22 mouse cellular contexts compared by ENCODE assay signal in genomic region chr3:103774009-103774408, GRCm38 (mm10). TPM values are rescaled to one million over a fixed set of nuclear protein-coding genes. Genes with fewer than 3 reads are reported as not detected.
A peak's percentile ranks its signal among the peaks of the same experiment; 100 is the strongest.
DNase-seq lines count a peak whose midpoint lies in the region; ATAC-seq and TF ChIP-seq lines count a peak whose summit lies in the region.
"Had no signal": no experiment of that assay in that cellular context is flagged by ENCODE, and none has a peak within 500 bp of the region (broad histone marks: within the 10 kb centered on the region; RNA-seq: fewer than 3 reads in every experiment).

No protein-coding gene starts in this region.

- in situ Hi-C loops in CH12.LX (cut with MboI; ENCODE audit: low pct_ligation_motif_present, low pct_unique_long_range_greater_than_20kb, low sequenced_read_pairs): no loop called here

- H3K27ac ChIP-seq in gastrocnemius, adult 2 months: peak overlapping the region; percentile 79
- peak overlapping the region; percentile 80; the same call in 1 of the 2 replicates for H3K27ac ChIP-seq in layer of hippocampus, adult 2 months
- no peak overlapping the region for H3K27ac ChIP-seq in CH12.LX (ENCODE audit: insufficient read depth, low read depth)
- peak overlapping the region; percentile 100 for H3K27ac ChIP-seq in thymus, adult 2 months (ENCODE audit: control insufficient read depth, insufficient read depth, low read length)
- H3K27ac ChIP-seq in hindbrain, embryonic 13.5 days: no peak overlapping the region
- H3K27ac ChIP-seq: limb, embryonic 13.5 days; stomach, embryonic 15.5 days had no signal

- peak overlapping the region; percentile 6; the same call in 1 of the 2 replicates for H3K9ac ChIP-seq in CH12.LX (ENCODE audit: insufficient read depth, low read depth)
- H3K9ac ChIP-seq in hindbrain, embryonic 13.5 days: no peak overlapping the region
- H3K9ac ChIP-seq: limb, embryonic 13.5 days; stomach, embryonic 15.5 days had no signal

- WGBS in thymus, adult 2 months: 6% methylated on average over 15 of the region's 15 CpGs
- 93% methylated on average over 15 of the region's 15 CpGs for WGBS in hindbrain, embryonic 13.5 days

- no peak for TF ChIP-seq EP300 in CH12.LX (IDR thresholded peaks at IDR 0.05; ENCODE audit: low read length)

- TF ChIP-seq RAD21 in CH12.LX (IDR thresholded peaks at IDR 0.05; ENCODE audit: low read depth, low read length): no peak

- H3K4me1 ChIP-seq in CH12.LX (ENCODE audit: control insufficient read depth in 1 of 2, insufficient read depth in 2 of 2): peaks cover 25 to 80% of the 10 kb centered on the region in 2 experiments
- H3K4me1 ChIP-seq in thymus, adult 2 months (replicated peaks; ENCODE audit: control insufficient read depth, insufficient read depth, low read length): peaks cover 35% of the 10 kb centered on the region
- H3K4me1 ChIP-seq in hindbrain, embryonic 13.5 days (replicated peaks): peaks cover 11% of the 10 kb centered on the region; the same call in 1 of the 2 replicates

- H3K36me3 ChIP-seq in CH12.LX (replicated peaks in 1 of 2; ENCODE audit: control insufficient read depth in 1 of 2, insufficient read depth in 1 of 2, low read length in 1 of 2): peaks cover 24 to 56% of the 10 kb centered on the region in 2 experiments
- H3K36me3 ChIP-seq in thymus, adult 2 months (ENCODE audit: control insufficient read depth, insufficient read depth, low read length): peaks cover 19% of the 10 kb centered on the region
- H3K36me3 ChIP-seq in hindbrain, embryonic 13.5 days: peaks cover 23% of the 10 kb centered on the region

- TF ChIP-seq CTCF in gastrocnemius, adult 2 months (IDR thresholded peaks at IDR 0.05): no peak
- TF ChIP-seq CTCF in layer of hippocampus, adult 2 months (conservative IDR thresholded peaks at IDR 0.05): no peak
- no peak for TF ChIP-seq CTCF in CH12.LX (conservative IDR thresholded peaks at IDR 0.05 in 1 of 2, IDR thresholded peaks at IDR 0.05 in 1 of 2; ENCODE audit: low read depth in 2 of 2, low read length in 2 of 2)
- TF ChIP-seq CTCF in thymus, adult 2 months (IDR thresholded peaks at IDR 0.05; ENCODE audit: borderline replicate concordance, control insufficient read depth, extremely low read depth, insufficient read depth, low read length, poor library complexity): no peak

- H3K4me3 ChIP-seq in gastrocnemius, adult 2 months: no peak overlapping the region
- no peak overlapping the region for H3K4me3 ChIP-seq in layer of hippocampus, adult 2 months
- H3K4me3 ChIP-seq in CH12.LX (replicated peaks in 1 of 3; ENCODE audit: low read depth in 2 of 3, low read length in 2 of 3, poor library complexity in 1 of 3): no peak overlapping the region
- H3K4me3 ChIP-seq in thymus, adult 2 months (ENCODE audit: control insufficient read depth, insufficient read depth, low read length): peak overlapping the region; percentile 40
- H3K4me3 ChIP-seq in hindbrain, embryonic 13.5 days: no peak overlapping the region
- H3K4me3 ChIP-seq: erythroblast, embryonic 14.5 days; left cerebral cortex, adult 2 months; limb, embryonic 13.5 days; myocyte; stomach, embryonic 15.5 days had no signal

- no peak for ATAC-seq in hindbrain, embryonic 13.5 days (ENCODE audit: low FRiP score)
- ATAC-seq: intestine, postnatal 0 days had no signal

- dilution Hi-C loops in CH12.LX (cut with MboI; ENCODE audit: extremely low pct_ligation_motif_present, extremely low pct_unique_long_range_greater_than_20kb, low sequenced_read_pairs): no loop called here

- peaks cover 82% of the 10 kb centered on the region for H3K79me2 ChIP-seq in CH12.LX (replicated peaks; ENCODE audit: control insufficient read depth, extremely low read depth, insufficient read depth, poor library complexity, severe bottlenecking)

- H3K9me3 ChIP-seq in CH12.LX (replicated peaks; ENCODE audit: low read length): no peaks in the 10 kb centered on the region
- no peaks in the 10 kb centered on the region for H3K9me3 ChIP-seq in hindbrain, embryonic 13.5 days
- H3K9me3 ChIP-seq: limb, embryonic 13.5 days; stomach, embryonic 15.5 days had no signal

- intact Hi-C loops in gastrocnemius, adult 2 months (cut with DNase I): no loop called here

- H3K4me2 ChIP-seq in CH12.LX (ENCODE audit: insufficient read depth, low read depth, poor library complexity, severe bottlenecking): peak overlapping the region; percentile 7
- H3K4me2 ChIP-seq in hindbrain, embryonic 13.5 days: no peak overlapping the region
- H3K4me2 ChIP-seq: limb, embryonic 13.5 days; stomach, embryonic 15.5 days had no signal

- DNase-seq in gastrocnemius, adult 2 months: no peak
- no peak for DNase-seq in gastrocnemius, adult 8-10 months (ENCODE audit: low spot score in 2 of 2)
- DNase-seq in layer of hippocampus, adult 2 months (ENCODE audit: low spot score in 2 of 2): no peak
- DNase-seq in layer of hippocampus, adult 11-12 months (ENCODE audit: low spot score): no peak
- DNase-seq in CH12.LX (ENCODE audit: extremely low read depth): no peak
- peak; percentile 66 for DNase-seq in thymus, adult 2 months
- no peak for DNase-seq in left cerebral cortex, adult 9 months (ENCODE audit: low spot score in 2 of 2)
- DNase-seq: adrenal gland, postnatal 36 days; cerebellum, adult 11 months; gastrocnemius, postnatal 36 days; heart, postnatal 4 days; kidney, postnatal 4 days; lung, adult 2 months; right cerebral cortex, postnatal 14 days had no signal

- no peak for TF ChIP-seq POLR2A in CH12.LX (IDR thresholded peaks at IDR 0.05; ENCODE audit: low read depth, low read length)
- TF ChIP-seq POLR2A in thymus, adult 2 months (IDR thresholded peaks at IDR 0.05; ENCODE audit: control insufficient read depth, extremely low read depth, insufficient read depth, low read length, poor library complexity): peak; percentile 84

- H3K27me3 ChIP-seq in CH12.LX (replicated peaks): no peaks in the 10 kb centered on the region
- no peaks in the 10 kb centered on the region for H3K27me3 ChIP-seq in thymus, adult 2 months (ENCODE audit: control insufficient read depth, insufficient read depth, low read length)
- H3K27me3 ChIP-seq in hindbrain, embryonic 13.5 days: no peaks in the 10 kb centered on the region
- H3K27me3 ChIP-seq: limb, embryonic 13.5 days; stomach, embryonic 15.5 days had no signal

TF ChIP-seq in CH12.LX, 34 proteins besides CTCF, POLR2A, EP300 and RAD21:
- TF ChIP-seq MAX (IDR thresholded peaks at IDR 0.05; ENCODE audit: low read length): no peak
TF ChIP-seq in CH12.LX: peak in this region for 0.

RNA-seq across cellular contexts. Expression of gene Hipk1, which starts 17.4 kb away (rescaled TPM):
- total RNA-seq in gastrocnemius, adult 2 months (2021): 10 to 100 TPM; 67.2 to 73.7 TPM
- 10 to 100 TPM; 55.9 to 80.6 (median 65.0) TPM for total RNA-seq in gastrocnemius, adult 8-10 months (2022)
- total RNA-seq in layer of hippocampus, adult 2 months (2021): 100 to 1,000 TPM; 128 to 134 TPM
- total RNA-seq in CH12.LX (2012; rRNA removed) (32.7 and 36.5 TPM in 2 replicates), CH12.LX (2014; rRNA removed) (25.1 and 26.2 TPM in 2 replicates)
- 31.1 and 35.9 TPM in 2 replicates for polyA plus RNA-seq in CH12.LX (2012; ENCODE audit: insufficient read length, low read depth)
- 172 and 231 TPM in 2 replicates for polyA plus RNA-seq in thymus, adult 2 months (2012; rRNA removed)
- polyA plus RNA-seq in hindbrain, embryonic 13.5 days (2015; fragmentation: Nextera tagmentation; extraction: Ambion mirVana): 11.8 and 13.3 TPM in 2 replicates

RNA-seq across cellular contexts. Expression of gene Gm10964, which starts 34.8 kb away (rescaled TPM):
- not detected for total RNA-seq in gastrocnemius, adult 2 months (2021)
- total RNA-seq in gastrocnemius, adult 8-10 months (2022): not detected
- total RNA-seq in layer of hippocampus, adult 2 months (2021): not detected
- total RNA-seq in CH12.LX (2012; rRNA removed): not detected in 2 replicates
- not detected in 2 replicates for total RNA-seq in CH12.LX (2014; rRNA removed)
- polyA plus RNA-seq in CH12.LX (2012; ENCODE audit: insufficient read length, low read depth): not detected in 2 replicates
- not detected in 2 replicates for polyA plus RNA-seq in thymus, adult 2 months (2012; rRNA removed)
- polyA plus RNA-seq in hindbrain, embryonic 13.5 days (2015; fragmentation: Nextera tagmentation; extraction: Ambion mirVana): not detected in 2 replicates
- total RNA-seq: adrenal gland, postnatal 36 days; gastrocnemius, postnatal 36 days; heart, postnatal 4 days; left cerebral cortex, adult 2 months; megakaryocyte-erythroid progenitor cell, adult 5-6 weeks had no signal
- polyA plus RNA-seq: erythroblast, embryonic 14.5 days; intestine, postnatal 0 days; limb, embryonic 13.5 days; lung, adult 2 months; myocyte; stomach, embryonic 15.5 days had no signal

RNA-seq across cellular contexts. Expression of gene Dclre1b, which starts 35.2 kb away (rescaled TPM):
- total RNA-seq in gastrocnemius, adult 2 months (2021): 1 to 10 TPM; 6.4 to 8.6 TPM
- total RNA-seq in gastrocnemius, adult 8-10 months (2022): 1 to 10 TPM; 3.0 to 5.4 (median 4.1) TPM
- 1 to 10 TPM; 9.8 to 10.0 TPM for total RNA-seq in layer of hippocampus, adult 2 months (2021)
- total RNA-seq in CH12.LX (2012; rRNA removed): 16.7 and 18.5 TPM in 2 replicates
- 9.1 and 10.2 TPM in 2 replicates for total RNA-seq in CH12.LX (2014; rRNA removed)
- polyA plus RNA-seq in CH12.LX (2012; ENCODE audit: insufficient read length, low read depth): 32.2 and 32.5 TPM in 2 replicates
- polyA plus RNA-seq in thymus, adult 2 months (2012; rRNA removed): 38.1 and 44.3 TPM in 2 replicates
- 22.2 and 23.4 TPM in 2 replicates for polyA plus RNA-seq in hindbrain, embryonic 13.5 days (2015; fragmentation: Nextera tagmentation; extraction: Ambion mirVana)

RNA-seq across cellular contexts. Expression of gene Ap4b1, which starts 35.3 kb away (rescaled TPM):
- 1 to 10 TPM; 7.1 to 8.8 TPM for total RNA-seq in gastrocnemius, adult 2 months (2021)
- total RNA-seq in gastrocnemius, adult 8-10 months (2022): 10 to 100 TPM in 1 of 4 experiments, 1 to 10 TPM in 3; 8.3 to 10.5 (median 9.2) TPM
- total RNA-seq in layer of hippocampus, adult 2 months (2021): 10 to 100 TPM; 12.7 to 13.3 TPM
- total RNA-seq in CH12.LX (2012; rRNA removed) (19.8 and 20.1 TPM in 2 replicates), CH12.LX (2014; rRNA removed) (31.6 and 31.9 TPM in 2 replicates)
- polyA plus RNA-seq in CH12.LX (2012; ENCODE audit: insufficient read length, low read depth): 22.6 and 23.1 TPM in 2 replicates
- 24.0 and 24.4 TPM in 2 replicates for polyA plus RNA-seq in thymus, adult 2 months (2012; rRNA removed)
- polyA plus RNA-seq in hindbrain, embryonic 13.5 days (2015; fragmentation: Nextera tagmentation; extraction: Ambion mirVana): 22.9 and 25.1 TPM in 2 replicates

RNA-seq across cellular contexts. Expression of gene Gm43064, which starts 35.4 kb away (rescaled TPM):
- under 1 TPM; 0.46 to 0.47 TPM for total RNA-seq in gastrocnemius, adult 2 months (2021)
- total RNA-seq in gastrocnemius, adult 8-10 months (2022): under 1 TPM in 2 of 4 experiments, not detected in 2; 0.13 TPM
- under 1 TPM; 0.27 to 0.31 TPM for total RNA-seq in layer of hippocampus, adult 2 months (2021)
- total RNA-seq in CH12.LX (2012; rRNA removed): 3.1 and 4.3 TPM in 2 replicates
- total RNA-seq in CH12.LX (2014; rRNA removed): 0.91 and 1.6 TPM in 2 replicates
- polyA plus RNA-seq in CH12.LX (2012; ENCODE audit: insufficient read length, low read depth): not detected in 2 replicates
- 1.2 and 2.7 TPM in 2 replicates for polyA plus RNA-seq in thymus, adult 2 months (2012; rRNA removed)
- polyA plus RNA-seq in hindbrain, embryonic 13.5 days (2015; fragmentation: Nextera tagmentation; extraction: Ambion mirVana): 0.53 TPM in 1 of 2 replicates, not detected in the other
- total RNA-seq: megakaryocyte-erythroid progenitor cell, adult 5-6 weeks had no signal
- polyA plus RNA-seq: lung, adult 2 months had no signal

Comparison
In these comparisons a context has a peak if more than half of its experiments do, and no peak if none do; other contexts are left out.
1. H3K27ac ChIP-seq: peak in gastrocnemius, adult 2 months (single experiment), layer of hippocampus, adult 2 months (single experiment) and thymus, adult 2 months (single experiment); none in CH12.LX (single experiment) and hindbrain, embryonic 13.5 days (single experiment).